Mouse (Mus musculus): ENCODE data around the gene Kif2a.

Gene Kif2a

DNA sequence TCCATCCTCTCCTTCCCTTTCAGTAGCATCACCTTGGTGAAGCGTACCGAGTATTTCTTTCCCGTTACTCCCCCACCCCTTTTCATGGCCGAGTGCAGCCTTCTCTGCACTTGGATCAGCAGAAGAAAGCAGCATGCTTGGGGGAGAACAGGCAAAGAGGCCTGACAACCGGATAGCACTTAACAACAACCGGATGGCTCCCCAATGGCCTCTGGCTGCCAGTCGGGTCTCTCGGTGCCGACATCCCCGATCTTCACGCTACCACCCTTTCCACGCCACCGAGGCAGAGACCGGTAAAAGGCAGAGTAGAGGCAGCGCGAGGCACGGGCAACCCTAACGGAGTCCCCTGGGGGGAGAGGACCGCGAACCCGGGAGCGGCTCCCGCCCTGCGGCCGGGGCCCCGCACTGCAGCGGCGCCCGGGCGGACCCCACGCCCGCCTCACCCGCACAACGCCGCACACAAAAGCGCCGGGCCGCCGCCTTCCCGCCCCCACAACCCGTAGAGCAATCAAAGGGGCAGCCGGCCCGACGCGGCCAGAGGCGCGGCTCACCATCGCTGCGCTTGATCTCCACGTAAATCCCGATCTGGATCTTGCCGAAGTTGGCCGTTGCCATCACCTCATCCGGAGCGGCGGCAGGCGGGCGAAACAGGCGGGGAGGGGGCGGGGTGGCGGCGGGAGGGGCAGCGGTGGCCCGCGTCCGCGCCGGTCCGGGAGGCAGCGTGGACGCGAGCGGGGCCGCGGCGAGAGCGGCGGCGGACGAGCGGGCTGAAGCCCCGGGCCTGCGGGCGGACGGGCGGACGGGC lies at the start of gene Kif2a:
Gene Kif2a, minus strand, starts transcription at position 666 of the 805 bp plus-strand sequence.
- peak; percentile 67 to 73 for DNase-seq (ENCODE audit: low spot score in 2 of 2)

- no peak for DNase-seq (ENCODE audit: low spot score in 2 of 2)
These were observed 47.1 kb upstream of the Kif2a start for GRCm38 (mm10) chr13:107069061-107069460.

- DNase-seq (ENCODE audit: low spot score in 2 of 2) = peak in 1 of 2 experiments; percentile 36
These were observed 43.4 kb upstream of the Kif2a start for GRCm38 (mm10) chr13:107065098-107065855.

DNA sequence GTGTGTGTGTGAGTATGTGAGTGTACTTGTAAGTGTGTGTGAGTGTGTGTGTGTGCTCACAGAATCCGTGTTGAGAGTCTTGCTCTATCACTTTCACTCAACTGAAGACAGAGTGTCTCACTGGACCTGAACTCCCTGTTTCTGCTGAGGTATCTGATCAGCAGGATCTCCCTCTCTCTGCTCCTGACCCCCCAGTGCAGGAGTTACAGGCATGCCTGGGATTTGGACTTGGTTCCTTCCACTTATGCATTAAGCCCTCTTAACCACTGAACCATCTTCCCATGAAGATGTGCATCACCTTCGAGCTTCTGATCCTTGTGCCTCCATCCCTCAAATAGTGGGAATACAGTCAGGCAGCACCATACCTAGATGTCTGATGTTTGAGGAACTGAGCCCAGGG lies 42.3 kb upstream of the Kif2a start:
- DNase-seq (ENCODE audit: low spot score in 2 of 2) = no peak

DNA sequence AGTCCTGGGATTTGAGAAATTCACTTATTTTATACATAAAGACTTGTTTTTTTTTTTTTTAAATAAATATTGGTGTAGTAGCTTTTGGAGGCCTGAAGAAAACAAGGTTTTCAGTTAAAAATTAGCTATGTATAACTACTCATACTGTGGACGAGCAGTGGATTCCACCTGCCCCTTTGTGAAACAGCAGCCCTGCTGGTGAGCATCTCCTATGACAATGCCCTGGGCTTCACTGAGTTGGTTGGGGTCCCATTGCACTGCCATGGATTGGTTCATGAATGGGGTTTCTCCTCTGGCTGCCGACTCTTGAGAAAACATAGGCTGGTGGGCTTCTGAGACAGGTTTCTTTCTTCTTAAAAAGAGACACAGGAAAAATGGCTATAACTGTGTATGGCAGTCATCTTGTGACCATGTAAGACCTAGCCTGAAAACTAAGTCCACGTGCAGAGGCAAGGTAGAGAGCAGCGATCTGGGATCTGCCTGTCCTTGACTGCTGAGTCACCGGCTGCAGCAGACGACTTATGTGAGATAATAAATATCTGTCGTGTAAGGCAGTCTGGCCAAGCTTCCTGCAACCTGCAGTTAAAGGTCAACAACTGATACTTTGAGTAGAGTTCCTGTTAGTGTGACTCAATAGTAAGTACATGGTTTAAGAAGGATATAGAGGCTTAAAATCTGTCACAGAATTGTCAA lies 41.3 kb upstream of the Kif2a start:
- no peak for DNase-seq (ENCODE audit: low spot score in 2 of 2)

DNA sequence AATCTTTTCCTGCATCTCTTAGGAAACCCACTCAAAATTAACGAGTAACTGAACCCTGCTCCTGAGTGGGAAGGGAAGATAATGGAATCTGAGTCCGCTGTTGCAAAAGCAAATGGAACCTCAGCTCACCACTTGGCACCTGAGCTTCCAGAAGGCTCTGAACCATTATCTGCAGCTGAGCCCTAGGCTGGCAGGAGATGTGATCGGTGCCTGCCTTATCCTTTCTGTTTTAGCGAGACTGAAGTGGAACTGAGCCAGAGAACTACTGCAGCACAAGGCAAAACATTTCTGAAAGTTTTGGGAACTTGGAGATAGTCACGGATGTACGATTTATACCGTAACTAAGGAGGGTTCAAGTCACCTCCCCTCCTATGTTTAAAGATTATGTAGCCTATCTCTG lies 38.2 kb upstream of the Kif2a start:
- no peak for DNase-seq (ENCODE audit: low spot score in 2 of 2)

DNA sequence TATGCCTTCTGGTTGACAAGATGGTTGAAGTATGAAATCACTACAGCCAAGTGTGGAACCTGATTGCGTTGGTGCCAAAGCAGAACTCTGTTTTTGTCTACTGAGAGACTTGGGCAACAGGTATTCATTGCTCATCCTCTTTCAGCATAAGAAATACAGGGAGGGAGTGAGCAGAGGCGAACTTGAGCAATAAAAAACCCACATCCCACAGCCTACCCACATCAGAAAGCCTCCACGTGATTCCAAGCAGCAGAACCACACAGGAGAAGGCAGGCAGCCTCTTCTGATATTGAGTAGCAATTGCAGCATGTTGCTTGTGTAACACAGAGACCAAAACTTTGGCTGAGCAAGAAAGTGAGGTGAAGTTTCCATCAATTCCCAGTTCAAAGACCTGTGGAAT lies 37.5 kb upstream of the Kif2a start:
- DNase-seq (ENCODE audit: low spot score in 2 of 2) = no peak

- DNase-seq (ENCODE audit: low spot score in 2 of 2) = no peak
These were observed 34.4 kb upstream of the Kif2a start for GRCm38 (mm10) chr13:107056318-107056717.

DNA sequence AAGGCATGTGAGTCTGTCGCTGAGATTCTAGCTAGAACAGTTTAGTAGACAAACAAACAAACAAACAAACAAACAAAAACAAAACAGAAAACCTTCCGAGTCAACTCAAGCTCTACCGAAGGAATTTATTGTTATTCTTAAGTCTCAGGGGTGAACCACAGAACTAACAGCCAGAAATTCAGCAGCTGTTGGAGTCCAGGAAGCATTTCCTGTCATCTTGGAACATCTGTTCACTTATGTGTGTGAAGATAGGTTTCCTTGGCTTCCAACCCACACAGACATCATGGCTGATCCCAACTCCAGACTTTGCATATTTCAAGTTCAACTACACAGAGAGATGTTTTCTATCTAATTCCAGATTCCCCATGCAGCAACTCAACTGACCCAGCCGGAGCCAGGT lies 32.6 kb upstream of the Kif2a start:
- no peak for DNase-seq (ENCODE audit: low spot score in 2 of 2)

DNA sequence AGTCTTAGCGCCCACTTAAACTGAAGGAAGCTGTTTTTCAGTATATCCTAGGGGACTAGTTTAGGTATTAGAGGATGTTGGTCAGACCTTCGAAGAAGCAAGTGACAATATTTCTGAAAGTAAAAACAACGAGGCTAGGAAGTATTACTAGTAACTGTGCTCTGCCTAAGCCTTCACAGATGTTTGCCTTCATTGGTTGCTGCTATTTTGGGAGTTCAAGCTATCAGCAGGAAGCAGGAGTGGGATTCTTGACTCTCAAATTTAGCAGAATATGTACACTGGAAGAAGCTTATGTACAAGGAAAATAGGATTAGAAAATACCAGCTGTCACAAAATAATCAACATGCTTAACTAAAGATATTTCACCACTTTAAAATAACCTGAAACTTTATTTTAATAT lies 29.4 kb upstream of the Kif2a start:
- DNase-seq (ENCODE audit: low spot score in 2 of 2) = no peak

GRCm38 (mm10) chr13:107044229-107044628 lies 22.3 kb upstream of the Kif2a start:
- no peak for DNase-seq (ENCODE audit: low spot score in 2 of 2)

- no peak for DNase-seq (ENCODE audit: low spot score in 2 of 2)
These were observed 20.6 kb upstream of the Kif2a start for GRCm38 (mm10) chr13:107042551-107042950.

- DNase-seq (ENCODE audit: low spot score in 2 of 2) = no peak
These were observed 17.6 kb upstream of the Kif2a start for GRCm38 (mm10) chr13:107039493-107039892.

GRCm38 (mm10) chr13:107038346-107038745 lies 16.4 kb upstream of the Kif2a start:
- DNase-seq (ENCODE audit: low spot score in 2 of 2) = no peak

GRCm38 (mm10) chr13:107035511-107036113 lies 13.7 kb upstream of the Kif2a start:
- DNase-seq (ENCODE audit: low spot score in 2 of 2) = no peak

GRCm38 (mm10) chr13:107035078-107035477 lies 13.2 kb upstream of the Kif2a start:
- no peak for DNase-seq (ENCODE audit: low spot score in 2 of 2)

- no peak for DNase-seq (ENCODE audit: low spot score in 2 of 2)
These were observed 12.3 kb upstream of the Kif2a start for GRCm38 (mm10) chr13:107034028-107034920.

- no peak for DNase-seq (ENCODE audit: low spot score in 2 of 2)
These were observed 9.3 kb upstream of the Kif2a start for GRCm38 (mm10) chr13:107031228-107031627.

GRCm38 (mm10) chr13:107027218-107027617 lies 5.3 kb upstream of the Kif2a start:
- no peak for DNase-seq (ENCODE audit: low spot score in 2 of 2)

GRCm38 (mm10) chr13:107025663-107026062 lies 3.7 kb upstream of the Kif2a start:
- DNase-seq (ENCODE audit: low spot score in 2 of 2) = no peak

Data from right cerebral cortex, postnatal 10 days (tissue).